In genomic region chr10:130304138-130304537, GRCm38 (mm10) we compare ENCODE assay signal across 9 mouse cellular contexts. TPM values are rescaled to one million over a fixed set of nuclear protein-coding genes. Genes with fewer than 3 reads are reported as not detected.
"Had no signal": no experiment of that assay in that cellular context is flagged by ENCODE, and none has a peak within 500 bp of the region (broad histone marks: within the 10 kb centered on the region; RNA-seq: fewer than 3 reads in every experiment).

No protein-coding gene starts in this region.

RNA-seq across cellular contexts. Expression of gene Tespa1, which starts 18.5 kb away (rescaled TPM):
- polyA plus RNA-seq: neural tube, embryonic 13.5 days; neural tube, embryonic 14.5 days; testis, adult 2 months had no signal

RNA-seq across cellular contexts. Expression of gene Neurod4, which starts 24.1 kb away (rescaled TPM):
- polyA plus RNA-seq: small intestine, adult 2 months; stomach, embryonic 14.5 days; stomach, embryonic 16.5 days; stomach, postnatal 0 days; testis, adult 2 months; thymus, adult 2 months; urinary bladder, adult 2 months had no signal
